Mouse (Mus musculus) cerebellum, adult 2 months (tissue): ENCODE results near the gene Syne4. TPM values are rescaled to one million over a fixed set of nuclear protein-coding genes. Genes with fewer than 3 reads are reported as not detected.

ENCODE experiments used
- DNase-seq, 2 experiments: peaks; one replicate each; pipeline ENCODE4 v3.0.0; 2021
- H3K27ac ChIP-seq: fragments of 200-500 bp; 2 replicates; pipeline ENCODE4 v1.5.1; 2012; ENCODE audit warnings: low read length, control low read depth, inconsistent platforms; ENCODE audit not compliant: insufficient read depth
- H3K27me3 ChIP-seq: fragments of 200-500 bp; 2 replicates; pipeline ENCODE4 v1.6.1; 2012; ENCODE audit warnings: inconsistent platforms, mild to moderate bottlenecking, low read length, moderate library complexity; ENCODE audit not compliant: control insufficient read depth, insufficient read depth
- H3K4me1 ChIP-seq: fragments of 200-500 bp; 2 replicates; pipeline ENCODE4 v1.6.1; 2011; ENCODE audit warnings: low read length; ENCODE audit not compliant: control insufficient read depth, insufficient read depth
- H3K4me3 ChIP-seq: fragments of 200-500 bp; replicated peaks from 2 replicates; pipeline ENCODE3; 2011; ENCODE audit warnings: mild to moderate bottlenecking, low read depth, low read length, control low read depth; ENCODE audit not compliant: insufficient read depth
- CTCF ChIP-seq: fragments of 200-500 bp; IDR thresholded peaks from 2 replicates; pipeline ENCODE4 v1.5.1; 2011; ENCODE audit warnings: low read depth, mild to moderate bottlenecking, control low read depth, low read length, moderate library complexity, borderline replicate concordance; ENCODE audit not compliant: insufficient read depth
- POLR2A ChIP-seq: fragments of 200-500 bp; IDR thresholded peaks from 2 replicates; pipeline ENCODE4 v1.6.1; 2011; ENCODE audit warnings: low read length, control low read depth, borderline replicate concordance; ENCODE audit not compliant: insufficient read depth
- WGBS: fragments of 180-500 bp; shearing (Covaris S2); methylation state at CpG from one replicate; pipeline ENCODE4 v1.1.7; 2018; 5-methylcytosine and 5-hydroxymethylcytosine counted together
- polyA plus RNA-seq: library from polyadenylated mRNA; depleted of rRNA; stranded (reverse); fragments of >200 nt; gene quantifications from 2 replicates; pipeline ENCODE4 v1.2.3, GENCODE M21; 2012; rRNA removed

Syne4 gene
- polyA plus RNA-seq, 1 experiment: 63.4 TPM

- peaks cover 42% of the 10 kb centered on the region for H3K4me1 ChIP-seq
- no peak overlapping the region for H3K27ac ChIP-seq
- H3K27me3 ChIP-seq: no peaks in the 10 kb centered on the region
- DNase-seq: no peak
- no peak overlapping the region for H3K4me3 ChIP-seq
- TF ChIP-seq CTCF: no peak
- TF ChIP-seq POLR2A: no peak
- 65% methylated on average over 31 of the region's 31 CpGs for WGBS
These were observed 44.8 kb downstream of the Syne4 start for GRCm38 (mm10) chr7:30359276-30359865.

DNA sequence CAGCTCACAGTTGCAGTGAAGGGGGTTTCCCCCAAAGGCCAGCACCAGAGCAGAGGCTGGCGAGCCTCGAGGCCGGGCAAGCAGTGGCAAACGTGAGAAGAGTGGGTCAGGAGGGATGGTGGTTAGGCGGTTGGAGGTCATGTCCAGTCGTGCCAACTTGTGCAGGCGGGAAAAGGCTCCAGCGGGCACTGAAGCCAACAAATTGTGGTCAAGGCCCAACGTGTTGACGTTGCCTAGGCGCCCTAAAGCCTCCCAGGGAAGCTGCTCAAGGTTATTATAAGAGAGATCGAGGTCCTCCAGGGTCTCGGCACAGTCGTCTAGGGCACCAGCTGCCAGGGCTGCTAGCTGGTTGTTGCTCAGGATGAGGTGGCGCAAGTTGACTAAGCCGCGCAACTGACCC is 45.4 kb downstream of the Syne4 start:
- WGBS: 71% methylated on average over 17 of the region's 17 CpGs
- DNase-seq: no peak
- Histone ChIP-seq H3K27me3 (no peaks in the 10 kb centered on the region), H3K4me3 (no peak overlapping the region), H3K27ac (no peak overlapping the region), H3K4me1 (peaks cover 46% of the 10 kb centered on the region)
- TF ChIP-seq POLR2A (no peak), CTCF (no peak)

GRCm38 (mm10) chr7:30362652-30363343 is 48.2 kb downstream of the Syne4 start, which contains the start of gene Lrfn3:
TSS of gene Lrfn3 (minus strand) at chr7:30362772.
- H3K27me3 ChIP-seq: no peaks in the 10 kb centered on the region
- TF ChIP-seq CTCF (no peak), POLR2A (no peak)
- peaks cover 39% of the 10 kb centered on the region for H3K4me1 ChIP-seq
- H3K4me3 ChIP-seq: peak within 1 kb of the TSS; percentile 85
- WGBS: under 1% methylated on average over 40 of the region's 55 CpGs
- peak; percentile 69 to 79 for DNase-seq
- peak within 1 kb of the TSS; percentile 80 for H3K27ac ChIP-seq

- no peak for DNase-seq
- Histone ChIP-seq H3K27ac (peak overlapping the region; percentile 80), H3K4me3 (peak overlapping the region; percentile 85), H3K27me3 (no peaks in the 10 kb centered on the region), H3K4me1 (peaks cover 34% of the 10 kb centered on the region)
- 18% methylated on average over 6 of the region's 6 CpGs for WGBS
- no peak for TF ChIP-seq CTCF
- no peak for TF ChIP-seq POLR2A
These were observed 48.7 kb downstream of the Syne4 start for GRCm38 (mm10) chr7:30363344-30363738.

GRCm38 (mm10) chr7:30367466-30367865 is 52.9 kb downstream of the Syne4 start:
- H3K27ac ChIP-seq: no peak overlapping the region
- H3K4me1 ChIP-seq: peaks cover 16% of the 10 kb centered on the region; the same call in 1 of the 2 replicates
- WGBS: 83% methylated on average over 2 of the region's 2 CpGs
- DNase-seq: no peak
- TF ChIP-seq POLR2A (no peak), CTCF (no peak)
- no peaks in the 10 kb centered on the region for H3K27me3 ChIP-seq
- H3K4me3 ChIP-seq: no peak overlapping the region

Other genes starting within 250 kb of the Syne4 start
- 2.7 and 2.9 TPM in 2 replicates for gene Zfp82, start 241.9 kb upstream of the Syne4 start, polyA plus RNA-seq
- gene Gm26920, start 224.4 kb upstream of the Syne4 start, polyA plus RNA-seq: 0.27 and 0.65 TPM in 2 replicates
- gene Zfp566, start 224.3 kb upstream of the Syne4 start, polyA plus RNA-seq: 5.5 and 6.1 TPM in 2 replicates
- 46.3 and 46.6 TPM in 2 replicates for gene Zfp260, start 220.0 kb upstream of the Syne4 start, polyA plus RNA-seq
- 7.1 and 8.3 TPM in 2 replicates for gene Zfp382, start 192.9 kb upstream of the Syne4 start, polyA plus RNA-seq
- gene Zfp146, start 145.1 kb upstream of the Syne4 start, polyA plus RNA-seq: 37.6 and 38.0 TPM in 2 replicates
- gene Cox7a1, start 130.7 kb upstream of the Syne4 start, polyA plus RNA-seq: 24.7 and 32.0 TPM in 2 replicates
- 463 and 475 TPM in 2 replicates for gene Capns1, start 116.0 kb upstream of the Syne4 start, polyA plus RNA-seq
- gene Polr2i, start 82.9 kb upstream of the Syne4 start, polyA plus RNA-seq: 167 and 182 TPM in 2 replicates
- 134 and 147 TPM in 2 replicates for gene Tbcb, start 82.5 kb upstream of the Syne4 start, polyA plus RNA-seq
- not detected in 2 replicates for gene Ovol3, start 79.1 kb upstream of the Syne4 start, polyA plus RNA-seq
- gene Thap8, start 34.7 kb upstream of the Syne4 start, polyA plus RNA-seq: 0.16 TPM in 1 of 2 replicates, not detected in the other
- gene Wdr62, start 34.4 kb upstream of the Syne4 start, polyA plus RNA-seq: 3.8 and 4.6 TPM in 2 replicates
- 726 and 810 TPM in 2 replicates for gene Clip3, start 23.1 kb upstream of the Syne4 start, polyA plus RNA-seq
- 197 and 214 TPM in 2 replicates for gene Alkbh6, start 6.1 kb upstream of the Syne4 start, polyA plus RNA-seq
- gene E130208F15Rik, start 6.9 kb downstream of the Syne4 start, polyA plus RNA-seq: 0.57 and 0.73 TPM in 2 replicates
- 21.9 and 23.8 TPM in 2 replicates for gene Sdhaf1, start 9.1 kb downstream of the Syne4 start, polyA plus RNA-seq
- 20.4 and 22.1 TPM in 2 replicates for gene Lrfn3, start 48.0 kb downstream of the Syne4 start, polyA plus RNA-seq
- 23.5 and 32.5 TPM in 2 replicates for gene Tyrobp, start 99.0 kb downstream of the Syne4 start, polyA plus RNA-seq
- gene Hcst, start 105.0 kb downstream of the Syne4 start, polyA plus RNA-seq: 0.34 and 0.84 TPM in 2 replicates
- gene Nfkbid, start 106.9 kb downstream of the Syne4 start, polyA plus RNA-seq: 5.1 and 5.4 TPM in 2 replicates
- gene Aplp1, start 130.7 kb downstream of the Syne4 start, polyA plus RNA-seq: 782 and 892 TPM in 2 replicates
- 2.7 TPM in 2 replicates for gene Kirrel2, start 142.9 kb downstream of the Syne4 start, polyA plus RNA-seq
- gene Nphs1, start 143.5 kb downstream of the Syne4 start, polyA plus RNA-seq: 0.43 and 0.56 TPM in 2 replicates
- gene Prodh2, start 178.8 kb downstream of the Syne4 start, polyA plus RNA-seq: not detected in 2 replicates
- 38.5 and 39.8 TPM in 2 replicates for gene Arhgap33, start 220.3 kb downstream of the Syne4 start, polyA plus RNA-seq
- gene Hspb6, start 237.4 kb downstream of the Syne4 start, polyA plus RNA-seq: 23.8 and 24.3 TPM in 2 replicates
- 5.6 and 7.4 TPM in 2 replicates for gene Proser3, start 237.5 kb downstream of the Syne4 start, polyA plus RNA-seq
- gene Lin37, start 245.0 kb downstream of the Syne4 start, polyA plus RNA-seq: 60.2 and 62.5 TPM in 2 replicates
- gene U2af1l4, start 248.5 kb downstream of the Syne4 start, polyA plus RNA-seq: 109 and 117 TPM in 2 replicates
- gene Gm49396, start 248.5 kb downstream of the Syne4 start, polyA plus RNA-seq: 11.9 and 12.3 TPM in 2 replicates
- 147 and 155 TPM in 2 replicates for gene Psenen, start 248.8 kb downstream of the Syne4 start, polyA plus RNA-seq